In the genomic region with DNA sequence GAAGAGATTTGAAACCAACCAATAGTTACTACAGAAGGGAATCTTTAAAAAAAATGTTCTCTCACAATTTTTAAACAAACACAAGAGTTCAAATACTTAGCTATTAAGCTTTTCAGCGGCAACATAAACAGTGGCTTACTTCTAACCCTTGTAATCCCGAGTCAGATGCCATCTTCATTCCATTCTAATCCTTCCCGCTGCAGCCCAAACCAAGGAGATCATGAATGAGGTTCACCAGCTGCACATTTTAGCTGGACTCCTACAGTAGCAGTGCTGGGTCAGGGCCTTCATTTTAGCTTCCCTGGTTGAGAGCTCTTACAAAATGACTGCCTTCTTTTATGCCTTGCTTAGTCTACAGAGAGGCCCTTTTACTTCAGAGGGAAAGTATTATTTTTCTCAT, we compare ENCODE assay signal across 27 mouse cellular contexts.
DNase-seq lines count a peak whose midpoint lies in the region; ATAC-seq and TF ChIP-seq lines count a peak whose summit lies in the region.
"Had no signal": no experiment of that assay in that cellular context is flagged by ENCODE, and none has a peak within 500 bp of the region (broad histone marks: within the 10 kb centered on the region; RNA-seq: fewer than 3 reads in every experiment).

No protein-coding gene starts in this region.

- H3K36me3 ChIP-seq in embryonic facial prominence, embryonic 14.5 days (ENCODE audit: control insufficient read depth, insufficient read depth, low read length), result no peaks in the 10 kb centered on the region
- no peaks in the 10 kb centered on the region for H3K36me3 ChIP-seq in embryonic facial prominence, embryonic 10.5 days (replicated peaks)
- no peaks in the 10 kb centered on the region for H3K36me3 ChIP-seq in stomach, postnatal 0 days (ENCODE audit: control insufficient read depth, insufficient read depth, low read length)
- no peaks in the 10 kb centered on the region for H3K36me3 ChIP-seq in midbrain, embryonic 15.5 days (replicated peaks)
- no peaks in the 10 kb centered on the region for H3K36me3 ChIP-seq in forebrain, embryonic 12.5 days (replicated peaks)
- H3K36me3 ChIP-seq: embryonic facial prominence, embryonic 12.5 days; embryonic facial prominence, embryonic 15.5 days; forebrain, embryonic 10.5 days; forebrain, embryonic 15.5 days; G1E had no signal

- WGBS in embryonic facial prominence, embryonic 14.5 days, result 64% methylated on average over 3 of the region's 3 CpGs
- WGBS in embryonic facial prominence, embryonic 10.5 days, result 79% methylated on average over 3 of the region's 3 CpGs
- WGBS in stomach, postnatal 0 days, result 24% methylated on average over 3 of the region's 3 CpGs
- WGBS in midbrain, embryonic 15.5 days, result 79% methylated on average over 3 of the region's 3 CpGs
- WGBS in forebrain, embryonic 12.5 days, result 83% methylated on average over 3 of the region's 3 CpGs

- H3K9me3 ChIP-seq in embryonic facial prominence, embryonic 14.5 days (ENCODE audit: control insufficient read depth, low read length), result no peaks in the 10 kb centered on the region
- H3K9me3 ChIP-seq in embryonic facial prominence, embryonic 10.5 days, result no peaks in the 10 kb centered on the region
- H3K9me3 ChIP-seq in stomach, postnatal 0 days (ENCODE audit: control insufficient read depth, low read length), result no peaks in the 10 kb centered on the region
- no peaks in the 10 kb centered on the region for H3K9me3 ChIP-seq in midbrain, embryonic 15.5 days
- H3K9me3 ChIP-seq in forebrain, embryonic 12.5 days, result no peaks in the 10 kb centered on the region
- H3K9me3 ChIP-seq: embryonic facial prominence, embryonic 12.5 days; embryonic facial prominence, embryonic 15.5 days; forebrain, embryonic 10.5 days; forebrain, embryonic 13.5 days; forebrain, embryonic 15.5 days had no signal

- no peak overlapping the region for H3K4me3 ChIP-seq in embryonic facial prominence, embryonic 14.5 days (ENCODE audit: low read depth, low read length)
- H3K4me3 ChIP-seq in embryonic facial prominence, embryonic 10.5 days, result no peak overlapping the region
- H3K4me3 ChIP-seq in stomach, postnatal 0 days (ENCODE audit: low read depth, low read length), result no peak overlapping the region
- no peak overlapping the region for H3K4me3 ChIP-seq in midbrain, embryonic 15.5 days
- H3K4me3 ChIP-seq in forebrain, embryonic 12.5 days (replicated peaks), result no peak overlapping the region
- H3K4me3 ChIP-seq: embryonic facial prominence, embryonic 12.5 days; embryonic facial prominence, embryonic 15.5 days; erythroblast, embryonic 14.5 days; forebrain, embryonic 10.5 days; forebrain, embryonic 13.5 days; forebrain, embryonic 15.5 days had no signal

- no peaks in the 10 kb centered on the region for H3K27me3 ChIP-seq in embryonic facial prominence, embryonic 14.5 days (replicated peaks; ENCODE audit: control insufficient read depth, insufficient read depth, low read length)
- H3K27me3 ChIP-seq in embryonic facial prominence, embryonic 10.5 days (replicated peaks; ENCODE audit: low read depth, poor library complexity, severe bottlenecking), result no peaks in the 10 kb centered on the region
- H3K27me3 ChIP-seq in stomach, postnatal 0 days (ENCODE audit: control insufficient read depth, insufficient read depth, low read length), result no peaks in the 10 kb centered on the region
- H3K27me3 ChIP-seq in midbrain, embryonic 15.5 days (replicated peaks), result no peaks in the 10 kb centered on the region
- no peaks in the 10 kb centered on the region for H3K27me3 ChIP-seq in forebrain, embryonic 12.5 days
- H3K27me3 ChIP-seq: CH12.LX; embryonic facial prominence, embryonic 12.5 days; embryonic facial prominence, embryonic 15.5 days; forebrain, embryonic 13.5 days; forebrain, embryonic 15.5 days; Patski had no signal

- no peak overlapping the region for H3K4me2 ChIP-seq in embryonic facial prominence, embryonic 14.5 days (ENCODE audit: low read depth, low read length)
- H3K4me2 ChIP-seq in stomach, postnatal 0 days (replicated peaks; ENCODE audit: low read depth), result no peak overlapping the region
- no peak overlapping the region for H3K4me2 ChIP-seq in midbrain, embryonic 15.5 days
- no peak overlapping the region for H3K4me2 ChIP-seq in forebrain, embryonic 12.5 days
- H3K4me2 ChIP-seq: embryonic facial prominence, embryonic 12.5 days; embryonic facial prominence, embryonic 15.5 days; forebrain, embryonic 13.5 days; forebrain, embryonic 15.5 days had no signal

- no peak for TF ChIP-seq EP300 in stomach, postnatal 0 days (optimal IDR thresholded peaks at IDR 0.05)

- H3K27ac ChIP-seq in embryonic facial prominence, embryonic 14.5 days (replicated peaks; ENCODE audit: low read depth, low read length), result no peak overlapping the region
- H3K27ac ChIP-seq in embryonic facial prominence, embryonic 10.5 days (replicated peaks), result no peak overlapping the region
- H3K27ac ChIP-seq in stomach, postnatal 0 days (replicated peaks), result no peak overlapping the region
- no peak overlapping the region for H3K27ac ChIP-seq in midbrain, embryonic 15.5 days
- H3K27ac ChIP-seq in forebrain, embryonic 12.5 days, result no peak overlapping the region
- H3K27ac ChIP-seq: embryonic facial prominence, embryonic 12.5 days; embryonic facial prominence, embryonic 15.5 days; forebrain, embryonic 10.5 days; forebrain, embryonic 13.5 days; forebrain, embryonic 15.5 days had no signal

- ATAC-seq in embryonic facial prominence, embryonic 14.5 days (ENCODE audit: low read depth), result peak; percentile 41; the same call in 1 of the 2 replicates
- peak; percentile 29; the same call in 1 of the 2 replicates for ATAC-seq in stomach, postnatal 0 days (ENCODE audit: low FRiP score, low TSS enrichment)
- no peak for ATAC-seq in midbrain, embryonic 15.5 days (replicated peaks)
- ATAC-seq in forebrain, embryonic 12.5 days (ENCODE audit: low FRiP score), result no peak
- ATAC-seq: activated CD4-positive, CD25-positive, alpha-beta regulatory T cell, adult 4 months; CD4-positive, CD25-positive, alpha-beta regulatory T cell, adult 4 months; forebrain, embryonic 13.5 days; forebrain, embryonic 15.5 days; forebrain, postnatal 0 days; Patski had no signal

- no peaks in the 10 kb centered on the region for H3K4me1 ChIP-seq in embryonic facial prominence, embryonic 14.5 days (ENCODE audit: control insufficient read depth, insufficient read depth, low read length)
- H3K4me1 ChIP-seq in embryonic facial prominence, embryonic 10.5 days, result no peaks in the 10 kb centered on the region
- H3K4me1 ChIP-seq in stomach, postnatal 0 days (replicated peaks; ENCODE audit: control insufficient read depth, insufficient read depth), result no peaks in the 10 kb centered on the region
- H3K4me1 ChIP-seq in midbrain, embryonic 15.5 days, result peaks cover 2% of the 10 kb centered on the region; the same call in 1 of the 2 replicates
- peaks cover 5% of the 10 kb centered on the region; the same call in 1 of the 2 replicates for H3K4me1 ChIP-seq in forebrain, embryonic 12.5 days
- H3K4me1 ChIP-seq: embryonic facial prominence, embryonic 12.5 days; embryonic facial prominence, embryonic 15.5 days had no signal

- DNase-seq in embryonic facial prominence, embryonic 14.5 days (ENCODE audit: low spot score), result peak; percentile 36
- no peak for DNase-seq in embryonic facial prominence, embryonic 10.5 days (ENCODE audit: low spot score)
- DNase-seq in stomach, postnatal 0 days (ENCODE audit: low spot score), result no peak
- DNase-seq: adrenal gland, adult 8-10 months; adrenal gland, postnatal 14 days; adrenal gland, postnatal 36 days; B cell, adult 2 months; cerebellum, adult 11-12 months; cerebellum, adult 8-10 months; cerebellum, adult 9-11 months; cerebellum, postnatal 14 days; cerebellum, postnatal 36 days; embryo, embryonic 11 days; forebrain, postnatal 0 days had no signal

- no peak for TF ChIP-seq CTCF in stomach, postnatal 0 days (IDR thresholded peaks at IDR 0.05; ENCODE audit: low read depth)

- no peak overlapping the region for H3K9ac ChIP-seq in embryonic facial prominence, embryonic 14.5 days (ENCODE audit: low read depth, low read length)
- H3K9ac ChIP-seq in stomach, postnatal 0 days (ENCODE audit: low read length), result no peak overlapping the region
- H3K9ac ChIP-seq in midbrain, embryonic 15.5 days, result no peak overlapping the region
- H3K9ac ChIP-seq in forebrain, embryonic 12.5 days, result no peak overlapping the region
- H3K9ac ChIP-seq: embryonic facial prominence, embryonic 12.5 days; embryonic facial prominence, embryonic 15.5 days; forebrain, embryonic 13.5 days; forebrain, embryonic 15.5 days; forebrain, postnatal 0 days had no signal

Comparison
In these comparisons a context has a peak if more than half of its experiments do, and no peak if none do; other contexts are left out.
1. ATAC-seq: peak in embryonic facial prominence, embryonic 14.5 days (single experiment) and stomach, postnatal 0 days (single experiment); none in midbrain, embryonic 15.5 days (single experiment) and forebrain, embryonic 12.5 days (single experiment).